Mouse (Mus musculus): ENCODE results near the gene Tnk2. TPM values are rescaled to one million over a fixed set of nuclear protein-coding genes. Genes with fewer than 3 reads are reported as not detected.

The Tnk2 gene
- polyA plus RNA-seq, 1 experiment from 2014 or later: 6.6 TPM

DNA sequence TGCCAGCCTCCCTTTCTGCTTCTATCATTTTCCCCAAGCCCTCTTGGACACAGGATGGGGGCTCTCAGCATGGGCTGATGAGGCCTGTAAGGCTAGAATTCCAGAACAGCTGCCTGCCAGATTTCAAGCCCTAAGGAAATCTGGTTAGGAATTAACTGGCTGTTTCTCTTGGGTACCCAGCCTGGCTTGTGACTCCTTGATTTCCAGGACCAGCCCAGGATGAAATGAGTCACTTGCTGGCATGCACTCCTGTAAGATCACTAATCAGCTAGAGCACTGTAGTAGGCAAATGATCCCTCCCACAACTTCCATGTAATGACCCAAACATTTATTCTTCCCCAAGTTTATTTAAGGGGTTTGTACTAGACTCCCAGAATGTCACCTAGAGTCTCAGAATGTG lies 84.6 kb downstream of the Tnk2 start:
- H3K4me2 ChIP-seq: no peak overlapping the region

DNA sequence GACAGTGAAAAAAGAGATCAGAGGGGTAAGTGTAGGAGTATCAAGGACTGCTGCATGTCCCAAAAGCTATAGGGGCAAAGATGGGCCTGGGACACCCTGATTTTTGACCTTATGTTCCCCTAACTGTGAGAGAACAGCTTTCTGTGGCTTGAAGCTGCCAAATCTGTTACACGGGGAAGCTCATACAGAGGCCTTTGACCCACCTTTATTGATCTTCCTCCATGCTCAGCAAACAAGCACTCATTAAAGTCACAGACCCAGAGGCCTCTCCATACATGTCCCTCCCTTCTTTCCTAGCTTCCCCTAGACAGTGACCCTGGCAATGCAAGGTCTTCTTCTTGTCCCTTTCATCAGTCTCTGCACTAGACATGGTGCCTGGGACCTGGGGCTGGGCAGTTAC lies 85.1 kb downstream of the Tnk2 start:
- Histone ChIP-seq H3K4me2 (no peak overlapping the region), H3K9me3 (replicated peaks) (no peaks in the 10 kb centered on the region), H3K27ac (no peak overlapping the region), H3K27me3 (replicated peaks) (peaks cover 8% of the 10 kb centered on the region; the same call in 1 of the 2 replicates), H3K36me3 (no peaks in the 10 kb centered on the region), H3K9ac (no peak overlapping the region), H3K4me1 (peaks cover 4% of the 10 kb centered on the region; the same call in 1 of the 2 replicates), H3K4me3 (no peak overlapping the region)
- 58% methylated on average over 1 of the region's 1 CpGs for WGBS (ENCODE audit: insufficient replicate concordance)
- no peak for ATAC-seq

More for the DNA sequence above, 84.6 kb downstream of the Tnk2 start:
- Histone ChIP-seq H3K27me3 (replicated peaks) (peaks cover 8% of the 10 kb centered on the region; the same call in 1 of the 2 replicates), H3K9me3 (replicated peaks) (no peaks in the 10 kb centered on the region), H3K27ac (no peak overlapping the region), H3K36me3 (no peaks in the 10 kb centered on the region), H3K9ac (no peak overlapping the region), H3K4me3 (no peak overlapping the region), H3K4me1 (peaks cover 9% of the 10 kb centered on the region; the same call in 1 of the 2 replicates)
- ATAC-seq: no peak

Other genes with a start within 250 kb of the Tnk2 start
- gene Tm4sf19, start 243.4 kb upstream of the Tnk2 start, polyA plus RNA-seq (2016; fragmentation: Nextera tagmentation; extraction: Ambion mirVana): not detected in 2 replicates
- gene Tctex1d2, start 224.2 kb upstream of the Tnk2 start, polyA plus RNA-seq (2016; fragmentation: Nextera tagmentation; extraction: Ambion mirVana): 8.1 and 8.6 TPM in 2 replicates
- 37.6 TPM in 2 replicates for gene Pcyt1a, start 213.0 kb upstream of the Tnk2 start, polyA plus RNA-seq (2016; fragmentation: Nextera tagmentation; extraction: Ambion mirVana)
- gene Slc51a, start 156.0 kb upstream of the Tnk2 start, polyA plus RNA-seq (2016; fragmentation: Nextera tagmentation; extraction: Ambion mirVana): 0.57 and 0.66 TPM in 2 replicates
- gene Zdhhc19, start 147.6 kb upstream of the Tnk2 start, polyA plus RNA-seq (2016; fragmentation: Nextera tagmentation; extraction: Ambion mirVana): not detected in 2 replicates
- 327 and 339 TPM in 2 replicates for gene Tfrc, start 35.0 kb upstream of the Tnk2 start, polyA plus RNA-seq (2016; fragmentation: Nextera tagmentation; extraction: Ambion mirVana)
- 0.59 and 0.63 TPM in 2 replicates for gene Muc4, start 92.0 kb downstream of the Tnk2 start, polyA plus RNA-seq (2016; fragmentation: Nextera tagmentation; extraction: Ambion mirVana)
- not detected in 2 replicates for gene Muc20, start 153.6 kb downstream of the Tnk2 start, polyA plus RNA-seq (2016; fragmentation: Nextera tagmentation; extraction: Ambion mirVana)
- not detected in 2 replicates for gene Smbd1, start 166.6 kb downstream of the Tnk2 start, polyA plus RNA-seq (2016; fragmentation: Nextera tagmentation; extraction: Ambion mirVana)
- gene Fyttd1, start 233.6 kb downstream of the Tnk2 start, polyA plus RNA-seq (2016; fragmentation: Nextera tagmentation; extraction: Ambion mirVana): 45.7 and 50.7 TPM in 2 replicates
- 7.3 and 7.7 TPM in 2 replicates for gene Rubcn, start 233.9 kb downstream of the Tnk2 start, polyA plus RNA-seq (2016; fragmentation: Nextera tagmentation; extraction: Ambion mirVana)

All from liver, embryonic 12.5 days (tissue).